Mouse (Mus musculus): ENCODE results near the gene Uhrf2. TPM values are rescaled to one million over a fixed set of nuclear protein-coding genes. Genes with fewer than 3 reads are reported as not detected.

Gene Uhrf2
- polyA plus RNA-seq, 1 experiment from 2014 or later: 82.0 TPM

- Histone ChIP-seq H3K27ac (replicated peaks) (peak overlapping the region; percentile 100), H3K36me3 (peaks cover 6% of the 10 kb centered on the region; the same call in 1 of the 2 replicates), H3K4me3 (peak overlapping the region; percentile 100), H3K4me1 (peaks cover 44% of the 10 kb centered on the region), H3K27me3 (ENCODE audit: low read depth, poor library complexity, severe bottlenecking) (no peaks in the 10 kb centered on the region), H3K9me3 (replicated peaks) (no peaks in the 10 kb centered on the region)
- WGBS: 21% methylated on average over 11 of the region's 11 CpGs
- DNase-seq (ENCODE audit: low spot score): peak; percentile 33
These were observed 1.2 kb upstream of the Uhrf2 start for GRCm38 (mm10) chr19:30029002-30029710.

- H3K27ac ChIP-seq (replicated peaks): peak overlapping the region; percentile 100
- H3K4me1 ChIP-seq: peaks cover 55% of the 10 kb centered on the region
- WGBS: under 1% methylated on average over 90 of the region's 92 CpGs
These were observed 539 bp downstream of the Uhrf2 start for GRCm38 (mm10) chr19:30030636-30031467.

GRCm38 (mm10) chr19:30031468-30031931 lies 1.2 kb downstream of the Uhrf2 start:
- 8% methylated on average over 7 of the region's 7 CpGs for WGBS
- DNase-seq (ENCODE audit: low spot score): no peak
- H3K9me3 ChIP-seq (replicated peaks): no peaks in the 10 kb centered on the region
- no peaks in the 10 kb centered on the region for H3K27me3 ChIP-seq (ENCODE audit: low read depth, poor library complexity, severe bottlenecking)
- H3K4me1 ChIP-seq: peaks cover 60% of the 10 kb centered on the region
- peak overlapping the region; percentile 100 for H3K4me3 ChIP-seq
- peak overlapping the region; percentile 100 for H3K27ac ChIP-seq (replicated peaks)
- peaks cover 6% of the 10 kb centered on the region; the same call in 1 of the 2 replicates for H3K36me3 ChIP-seq

More at GRCm38 (mm10) chr19:30030636-30031467, 539 bp downstream of the Uhrf2 start:
- H3K9me3 ChIP-seq (replicated peaks): no peaks in the 10 kb centered on the region
- peaks cover 6% of the 10 kb centered on the region; the same call in 1 of the 2 replicates for H3K36me3 ChIP-seq
- DNase-seq (ENCODE audit: low spot score): peak; percentile 61
- no peaks in the 10 kb centered on the region for H3K27me3 ChIP-seq (ENCODE audit: low read depth, poor library complexity, severe bottlenecking)
- H3K4me3 ChIP-seq: peak overlapping the region; percentile 100

GRCm38 (mm10) chr19:30032206-30032605 lies 1.9 kb downstream of the Uhrf2 start:
- H3K27ac ChIP-seq (replicated peaks): no peak overlapping the region
- H3K4me3 ChIP-seq: peak overlapping the region; percentile 100
- H3K9me3 ChIP-seq (replicated peaks): no peaks in the 10 kb centered on the region
- H3K27me3 ChIP-seq (ENCODE audit: low read depth, poor library complexity, severe bottlenecking): no peaks in the 10 kb centered on the region
- peaks cover 65% of the 10 kb centered on the region for H3K4me1 ChIP-seq
- H3K36me3 ChIP-seq: peaks cover 6% of the 10 kb centered on the region; the same call in 1 of the 2 replicates
- 66% methylated on average over 3 of the region's 3 CpGs for WGBS
- DNase-seq (ENCODE audit: low spot score): no peak

GRCm38 (mm10) chr19:30035361-30035760 lies 5.0 kb downstream of the Uhrf2 start:
- no peak overlapping the region for H3K4me3 ChIP-seq
- H3K27ac ChIP-seq (replicated peaks): no peak overlapping the region
- peaks cover 20% of the 10 kb centered on the region; the same call in 1 of the 2 replicates for H3K36me3 ChIP-seq
- H3K4me1 ChIP-seq: peaks cover 45% of the 10 kb centered on the region
- H3K9me3 ChIP-seq (replicated peaks): no peaks in the 10 kb centered on the region
- H3K27me3 ChIP-seq (ENCODE audit: low read depth, poor library complexity, severe bottlenecking): no peaks in the 10 kb centered on the region
- WGBS: 77% methylated on average over 3 of the region's 3 CpGs
- DNase-seq (ENCODE audit: low spot score): no peak

GRCm38 (mm10) chr19:30043691-30044090 lies 13.4 kb downstream of the Uhrf2 start:
- WGBS: 94% methylated on average over 2 of the region's 2 CpGs
- no peak for DNase-seq (ENCODE audit: low spot score)
- H3K36me3 ChIP-seq: peaks cover 86% of the 10 kb centered on the region

GRCm38 (mm10) chr19:30044630-30045029 lies 14.3 kb downstream of the Uhrf2 start:
- WGBS: 93% methylated on average over 1 of the region's 1 CpGs
- peaks cover 84% of the 10 kb centered on the region for H3K36me3 ChIP-seq

More at GRCm38 (mm10) chr19:30043691-30044090, 13.4 kb downstream of the Uhrf2 start:
- no peak overlapping the region for H3K27ac ChIP-seq (replicated peaks)
- H3K4me1 ChIP-seq: no peaks in the 10 kb centered on the region
- peaks cover 7% of the 10 kb centered on the region; the same call in 1 of the 2 replicates for H3K9me3 ChIP-seq (replicated peaks)
- H3K4me3 ChIP-seq: no peak overlapping the region
- no peaks in the 10 kb centered on the region for H3K27me3 ChIP-seq (ENCODE audit: low read depth, poor library complexity, severe bottlenecking)

GRCm38 (mm10) chr19:30045857-30046256 lies 15.5 kb downstream of the Uhrf2 start:
- 59% methylated on average over 1 of the region's 1 CpGs for WGBS
- Histone ChIP-seq H3K27ac (replicated peaks) (no peak overlapping the region), H3K27me3 (ENCODE audit: low read depth, poor library complexity, severe bottlenecking) (no peaks in the 10 kb centered on the region), H3K9me3 (replicated peaks) (peaks cover 7% of the 10 kb centered on the region; the same call in 1 of the 2 replicates), H3K4me3 (no peak overlapping the region), H3K4me1 (no peaks in the 10 kb centered on the region), H3K36me3 (peaks cover 87% of the 10 kb centered on the region)
- DNase-seq (ENCODE audit: low spot score): no peak

More at GRCm38 (mm10) chr19:30044630-30045029, 14.3 kb downstream of the Uhrf2 start:
- Histone ChIP-seq H3K27me3 (ENCODE audit: low read depth, poor library complexity, severe bottlenecking) (no peaks in the 10 kb centered on the region), H3K4me3 (no peak overlapping the region), H3K27ac (replicated peaks) (no peak overlapping the region), H3K9me3 (replicated peaks) (peaks cover 7% of the 10 kb centered on the region; the same call in 1 of the 2 replicates), H3K4me1 (no peaks in the 10 kb centered on the region)
- DNase-seq (ENCODE audit: low spot score): no peak

- no peak for DNase-seq (ENCODE audit: low spot score)
- Histone ChIP-seq H3K27ac (replicated peaks) (no peak overlapping the region), H3K27me3 (ENCODE audit: low read depth, poor library complexity, severe bottlenecking) (no peaks in the 10 kb centered on the region), H3K4me3 (no peak overlapping the region), H3K9me3 (replicated peaks) (no peaks in the 10 kb centered on the region; the same call in 1 of the 2 replicates), H3K4me1 (no peaks in the 10 kb centered on the region), H3K36me3 (peaks cover 74% of the 10 kb centered on the region)
- WGBS: 79% methylated on average over 2 of the region's 2 CpGs
These were observed 20.3 kb downstream of the Uhrf2 start for GRCm38 (mm10) chr19:30050584-30050983.

GRCm38 (mm10) chr19:30051479-30051878 lies 21.2 kb downstream of the Uhrf2 start:
- H3K36me3 ChIP-seq: peaks cover 71% of the 10 kb centered on the region
- no peak for DNase-seq (ENCODE audit: low spot score)
- H3K4me3 ChIP-seq: no peak overlapping the region
- no peaks in the 10 kb centered on the region for H3K4me1 ChIP-seq
- H3K27ac ChIP-seq (replicated peaks): no peak overlapping the region
- no peaks in the 10 kb centered on the region; the same call in 1 of the 2 replicates for H3K9me3 ChIP-seq (replicated peaks)
- no peaks in the 10 kb centered on the region for H3K27me3 ChIP-seq (ENCODE audit: low read depth, poor library complexity, severe bottlenecking)
- WGBS: 97% methylated on average over 3 of the region's 3 CpGs

GRCm38 (mm10) chr19:30054218-30054617 lies 23.9 kb downstream of the Uhrf2 start:
- H3K4me3 ChIP-seq: no peak overlapping the region
- no peak overlapping the region for H3K27ac ChIP-seq (replicated peaks)
- DNase-seq (ENCODE audit: low spot score): no peak
- H3K4me1 ChIP-seq: no peaks in the 10 kb centered on the region
- peaks cover 70% of the 10 kb centered on the region for H3K36me3 ChIP-seq
- no peaks in the 10 kb centered on the region for H3K27me3 ChIP-seq (ENCODE audit: low read depth, poor library complexity, severe bottlenecking)
- no peaks in the 10 kb centered on the region for H3K9me3 ChIP-seq (replicated peaks)
- 92% methylated on average over 2 of the region's 2 CpGs for WGBS

- Histone ChIP-seq H3K27ac (replicated peaks) (no peak overlapping the region), H3K4me3 (no peak overlapping the region), H3K4me1 (no peaks in the 10 kb centered on the region), H3K36me3 (peaks cover 51% of the 10 kb centered on the region), H3K27me3 (ENCODE audit: low read depth, poor library complexity, severe bottlenecking) (no peaks in the 10 kb centered on the region), H3K9me3 (replicated peaks) (no peaks in the 10 kb centered on the region)
- DNase-seq (ENCODE audit: low spot score): no peak
- WGBS: 92% methylated on average over 4 of the region's 4 CpGs
These were observed 35.5 kb downstream of the Uhrf2 start for GRCm38 (mm10) chr19:30065797-30066196.
